Mouse (Mus musculus): ENCODE measurements at regions not wholly inside any gene's neighbourhood (a gene's known extent, or its start where the extent isn't known, plus 50 kb on each side); places are given as distances from the start of the nearest gene placed in this dataset.

- peak; percentile 12 for DNase-seq (ENCODE audit: low read depth, low spot score)
Measured at GRCm38 (mm10) chr9:12157157-12157556, 1088.5 kb downstream of the Jrkl start.

DNA sequence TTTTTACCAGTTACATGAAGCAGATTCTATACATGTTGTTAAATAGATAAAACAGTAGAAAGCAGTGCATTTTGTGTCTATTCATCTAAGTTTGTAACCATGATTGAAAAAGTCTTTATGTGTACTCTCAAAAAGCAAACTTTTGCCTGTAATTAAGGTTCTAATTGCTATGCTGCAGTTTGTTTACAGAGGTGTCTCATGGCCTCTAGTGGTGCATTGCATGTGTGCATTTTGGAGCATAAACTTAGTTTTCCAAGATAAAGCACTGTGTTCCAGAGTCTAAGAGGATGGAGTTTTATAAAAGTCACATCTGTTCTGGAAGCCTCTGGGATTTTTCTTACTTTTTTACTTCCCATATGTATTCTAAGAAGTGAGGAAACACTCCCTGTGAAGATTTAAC is 1132.3 kb downstream of the Jrkl start:
- no peak for DNase-seq (ENCODE audit: low read depth, low spot score)
